7 mouse cellular contexts compared by ENCODE assay signal in the genomic region with DNA sequence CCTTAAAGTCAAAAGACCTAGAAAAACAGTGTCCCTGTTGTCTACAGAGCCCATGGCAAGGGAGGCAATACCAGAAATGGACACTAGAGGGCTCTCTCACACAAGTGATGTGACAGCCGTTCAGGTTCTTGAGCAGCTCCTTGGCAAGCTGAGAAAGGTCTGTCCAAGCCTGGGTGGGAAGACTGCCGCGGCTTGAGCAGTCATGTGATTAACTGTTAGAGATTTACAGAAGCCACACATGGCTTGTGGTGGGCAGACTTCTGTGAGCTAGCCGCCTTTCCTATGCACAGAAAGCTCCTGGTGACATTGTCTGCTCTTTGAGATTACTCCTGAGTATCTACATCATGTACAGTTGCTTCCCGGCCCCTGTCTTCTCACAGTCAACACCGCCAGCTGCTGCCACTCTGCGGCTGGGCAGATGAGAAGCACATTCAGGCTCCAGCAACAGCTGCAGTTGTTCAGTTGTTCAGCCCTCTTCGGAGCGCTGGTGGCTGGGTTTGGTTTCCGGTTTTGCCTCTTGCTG.
DNase-seq lines count a peak whose midpoint lies in the region; ATAC-seq lines count a peak whose summit lies in the region.

No protein-coding gene starts in this region.

- intact Hi-C loops in left cerebral cortex, postnatal 14 days (cut with DNase I), result loop anchor here (1.0 kb wide), 1 partner anchor 318 kb away; no protein-coding TSS in a partner anchor

- 36% methylated on average over 10 of the region's 10 CpGs for WGBS in intestine, embryonic 15.5 days
- WGBS in midbrain, embryonic 12.5 days, result 48% methylated on average over 10 of the region's 10 CpGs

- no peaks in the 10 kb centered on the region for H3K27me3 ChIP-seq in intestine, embryonic 15.5 days (replicated peaks)
- H3K27me3 ChIP-seq in midbrain, embryonic 12.5 days, result peaks cover 16% of the 10 kb centered on the region; the same call in 1 of the 2 replicates

- H3K4me2 ChIP-seq in intestine, embryonic 15.5 days (replicated peaks), result peak overlapping the region; percentile 32
- no peak overlapping the region for H3K4me2 ChIP-seq in midbrain, embryonic 12.5 days (replicated peaks)

- ATAC-seq in intestine, embryonic 15.5 days, result peak; percentile 87
- ATAC-seq in midbrain, embryonic 12.5 days (ENCODE audit: low FRiP score, low read depth), result peak; percentile 72

- no peak overlapping the region for H3K9ac ChIP-seq in intestine, embryonic 15.5 days
- no peak overlapping the region for H3K9ac ChIP-seq in midbrain, embryonic 12.5 days (replicated peaks)

- no peak overlapping the region for H3K27ac ChIP-seq in intestine, embryonic 15.5 days
- no peak overlapping the region for H3K27ac ChIP-seq in midbrain, embryonic 12.5 days (replicated peaks)

- H3K9me3 ChIP-seq in intestine, embryonic 15.5 days, result no peaks in the 10 kb centered on the region
- no peaks in the 10 kb centered on the region for H3K9me3 ChIP-seq in midbrain, embryonic 12.5 days

- peaks cover 7% of the 10 kb centered on the region; the same call in 1 of the 2 replicates for H3K4me1 ChIP-seq in intestine, embryonic 15.5 days (replicated peaks)
- peaks cover 4% of the 10 kb centered on the region; the same call in 1 of the 2 replicates for H3K4me1 ChIP-seq in midbrain, embryonic 12.5 days

- H3K36me3 ChIP-seq in intestine, embryonic 15.5 days, result no peaks in the 10 kb centered on the region
- no peaks in the 10 kb centered on the region for H3K36me3 ChIP-seq in midbrain, embryonic 12.5 days

- DNase-seq in adrenal gland, adult 8-10 months, result peak; percentile 69
- peak; percentile 87 for DNase-seq in embryo, embryonic 11.5 days (ENCODE audit: low read depth, low spot score)
- peak; percentile 78 to 88 for DNase-seq in gastrocnemius, postnatal 4 days (ENCODE audit: low spot score in 2 of 2)
- peak; percentile 94 to 96 for DNase-seq in left cerebral cortex, postnatal 14 days (ENCODE audit: low spot score in 2 of 2)
- peak; percentile 86 for DNase-seq in skeletal muscle tissue, adult 2 months (ENCODE audit: low read depth, low spot score)

- no peak overlapping the region for H3K4me3 ChIP-seq in intestine, embryonic 15.5 days (replicated peaks)
- H3K4me3 ChIP-seq in midbrain, embryonic 12.5 days, result no peak overlapping the region
